Mouse (Mus musculus) layer of hippocampus, adult 2 months (tissue): ENCODE data around the gene Cops7a. TPM values are rescaled to one million over a fixed set of nuclear protein-coding genes. Genes with fewer than 3 reads are reported as not detected.

Experiments used
- DNase-seq, 2 experiments: peaks; one replicate each; pipeline ENCODE4 v3.0.0; 2022; ENCODE audit warnings: low spot score in 2 of 2
- H3K27ac ChIP-seq: fragments of 200-600 bp; 2 replicates; pipeline ENCODE4 v1.8.1; 2022
- H3K4me3 ChIP-seq: fragments of 200-600 bp; 2 replicates; pipeline ENCODE4 v1.8.1; 2022; ENCODE audit warnings: mild to moderate bottlenecking
- CTCF ChIP-seq: fragments of 200-600 bp; conservative IDR thresholded peaks from 2 replicates; pipeline ENCODE4 v1.8.1; 2022; ENCODE audit warnings: antibody characterized with exemption, mild to moderate bottlenecking, moderate library complexity
- total RNA-seq, 2 experiments: library from RNA; stranded (reverse); gene quantifications; 2 replicates each; pipeline ENCODE4 v1.2.3; 2021

Cops7a gene
- total RNA-seq, 2 experiments from 2014 or later: 136 to 151 TPM

- no peak overlapping the region for H3K4me3 ChIP-seq
- TF ChIP-seq CTCF: no peak
- DNase-seq: no peak
- H3K27ac ChIP-seq: no peak overlapping the region
Measured at GRCm38 (mm10) chr6:124995246-124995645, 29.9 kb upstream of the Cops7a start.

- H3K27ac ChIP-seq: peak overlapping the region; percentile 18; the same call in 1 of the 2 replicates
- no peak for DNase-seq
- peak; percentile 59 for TF ChIP-seq CTCF
- no peak overlapping the region for H3K4me3 ChIP-seq
Measured at GRCm38 (mm10) chr6:124993876-124994275, 28.5 kb upstream of the Cops7a start.

DNA sequence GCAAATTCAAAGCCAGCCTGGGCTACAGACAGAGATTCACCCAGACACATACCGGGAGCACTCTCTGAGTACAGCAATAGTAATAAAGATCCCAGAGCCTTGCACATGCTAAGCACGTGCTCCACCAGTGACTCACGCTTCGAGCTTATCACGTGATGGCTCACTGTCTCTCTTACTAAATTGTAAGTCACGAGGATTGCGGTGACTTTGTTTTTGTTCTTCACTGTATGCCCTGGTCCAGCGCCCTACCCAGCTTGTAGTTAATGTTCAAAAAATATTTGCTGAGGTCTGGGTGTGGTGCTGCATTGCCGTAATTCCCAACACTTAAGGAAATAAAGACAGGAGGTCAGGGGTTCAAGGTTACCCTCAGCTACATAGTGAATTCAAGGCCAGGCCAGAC, 28.0 kb upstream of the Cops7a start:
- DNase-seq: no peak
- TF ChIP-seq CTCF: no peak
- Histone ChIP-seq H3K4me3 (no peak overlapping the region), H3K27ac (0 out of 2 replicates have a peak overlapping the region, but pooled peaks have one; percentile 1)

DNA sequence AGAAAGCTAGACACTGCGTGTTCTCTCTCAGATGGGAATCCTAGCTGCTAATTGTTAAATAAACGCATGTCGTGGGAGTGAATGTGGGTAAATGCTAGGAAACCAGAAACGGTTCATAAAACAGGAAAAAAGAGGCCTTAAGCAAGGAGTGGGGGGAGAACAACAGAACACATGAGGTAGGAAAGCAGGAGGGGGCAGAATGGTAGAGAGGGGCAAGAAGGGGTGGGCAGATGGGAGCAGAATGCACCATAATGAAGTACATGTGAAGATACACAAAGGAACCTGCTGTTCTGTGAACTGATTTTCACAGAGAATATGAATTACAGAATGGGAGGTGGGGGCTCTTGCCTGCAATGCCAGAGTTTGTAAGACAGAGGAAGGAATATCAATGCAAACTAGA, 26.9 kb upstream of the Cops7a start:
- DNase-seq: peak; percentile 47 to 48
- no peak for TF ChIP-seq CTCF
- H3K27ac ChIP-seq: peak overlapping the region; percentile 84
- no peak overlapping the region for H3K4me3 ChIP-seq

GRCm38 (mm10) chr6:124967766-124968165, 2.4 kb upstream of the Cops7a start:
- TF ChIP-seq CTCF: peak; percentile 82
- Histone ChIP-seq H3K27ac (no peak overlapping the region), H3K4me3 (no peak overlapping the region)
- peak in 1 of 2 experiments; percentile 31 for DNase-seq

- peak; percentile 70 for TF ChIP-seq CTCF
- peak overlapping the region; percentile 87 for H3K4me3 ChIP-seq
- no peak for DNase-seq
- H3K27ac ChIP-seq: no peak overlapping the region
Measured at GRCm38 (mm10) chr6:124966466-124967118, 1.3 kb upstream of the Cops7a start.

- TF ChIP-seq CTCF: no peak
- peak overlapping the region; percentile 87 for H3K4me3 ChIP-seq
- no peak for DNase-seq
- peak overlapping the region; percentile 96 for H3K27ac ChIP-seq
Measured at GRCm38 (mm10) chr6:124965747-124966146, 409 bp upstream of the Cops7a start.

DNA sequence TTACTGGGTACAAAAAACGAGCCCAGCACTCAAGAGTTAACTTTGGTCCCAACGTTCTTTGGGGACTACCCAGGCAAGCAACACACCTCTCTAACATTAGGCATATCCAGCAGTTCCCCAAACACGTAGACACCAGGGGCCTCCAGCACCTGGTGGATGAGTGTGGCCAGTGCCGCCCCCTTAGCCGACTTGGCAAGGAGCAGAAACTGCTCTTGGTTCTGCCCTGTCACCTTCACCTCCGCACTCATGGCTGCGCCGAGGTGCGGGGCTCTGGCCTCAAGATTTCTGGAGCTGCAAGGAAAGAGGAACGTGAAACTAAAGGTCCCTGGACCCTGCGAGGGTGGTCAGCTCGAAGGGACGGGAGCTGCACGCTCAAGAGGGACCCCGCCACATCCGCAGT, 700 bp downstream of the Cops7a start:
- peak overlapping the region; percentile 87 for H3K4me3 ChIP-seq
- 0 out of 2 replicates have a peak, but pooled peaks have one; percentile 5 for TF ChIP-seq CTCF
- DNase-seq: no peak
- peak overlapping the region; percentile 96 for H3K27ac ChIP-seq

GRCm38 (mm10) chr6:124961021-124961420, 4.3 kb downstream of the Cops7a start:
- DNase-seq: no peak
- no peak for TF ChIP-seq CTCF
- Histone ChIP-seq H3K27ac (no peak overlapping the region), H3K4me3 (no peak overlapping the region)

GRCm38 (mm10) chr6:124959960-124960359, 5.4 kb downstream of the Cops7a start:
- no peak overlapping the region for H3K4me3 ChIP-seq
- H3K27ac ChIP-seq: no peak overlapping the region
- no peak for TF ChIP-seq CTCF
- no peak for DNase-seq

- DNase-seq: no peak
- no peak for TF ChIP-seq CTCF
- no peak overlapping the region for H3K27ac ChIP-seq
- no peak overlapping the region for H3K4me3 ChIP-seq
Measured at GRCm38 (mm10) chr6:124958127-124958526, 7.2 kb downstream of the Cops7a start.

DNA sequence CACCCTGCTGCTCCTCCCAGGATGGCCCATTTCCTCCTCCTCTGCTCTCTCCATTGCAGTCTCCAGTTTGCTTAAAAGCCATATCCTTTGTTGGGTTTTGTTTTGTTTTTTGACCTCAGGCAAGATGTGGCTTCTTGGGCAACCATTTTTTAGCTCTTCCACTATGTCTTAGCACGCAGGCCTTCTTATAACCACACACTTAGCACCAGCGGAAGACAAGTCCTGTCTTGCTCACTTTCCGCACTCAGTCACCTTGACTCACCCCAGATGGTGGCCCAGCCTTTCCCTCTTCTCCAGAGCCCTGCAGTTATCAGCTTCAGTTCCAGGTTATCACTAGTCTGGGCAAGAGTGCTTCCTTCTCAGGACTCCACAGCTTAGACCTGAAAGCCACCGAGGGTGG, 10.1 kb downstream of the Cops7a start:
- no peak overlapping the region for H3K27ac ChIP-seq
- TF ChIP-seq CTCF: no peak
- no peak for DNase-seq
- H3K4me3 ChIP-seq: no peak overlapping the region

DNA sequence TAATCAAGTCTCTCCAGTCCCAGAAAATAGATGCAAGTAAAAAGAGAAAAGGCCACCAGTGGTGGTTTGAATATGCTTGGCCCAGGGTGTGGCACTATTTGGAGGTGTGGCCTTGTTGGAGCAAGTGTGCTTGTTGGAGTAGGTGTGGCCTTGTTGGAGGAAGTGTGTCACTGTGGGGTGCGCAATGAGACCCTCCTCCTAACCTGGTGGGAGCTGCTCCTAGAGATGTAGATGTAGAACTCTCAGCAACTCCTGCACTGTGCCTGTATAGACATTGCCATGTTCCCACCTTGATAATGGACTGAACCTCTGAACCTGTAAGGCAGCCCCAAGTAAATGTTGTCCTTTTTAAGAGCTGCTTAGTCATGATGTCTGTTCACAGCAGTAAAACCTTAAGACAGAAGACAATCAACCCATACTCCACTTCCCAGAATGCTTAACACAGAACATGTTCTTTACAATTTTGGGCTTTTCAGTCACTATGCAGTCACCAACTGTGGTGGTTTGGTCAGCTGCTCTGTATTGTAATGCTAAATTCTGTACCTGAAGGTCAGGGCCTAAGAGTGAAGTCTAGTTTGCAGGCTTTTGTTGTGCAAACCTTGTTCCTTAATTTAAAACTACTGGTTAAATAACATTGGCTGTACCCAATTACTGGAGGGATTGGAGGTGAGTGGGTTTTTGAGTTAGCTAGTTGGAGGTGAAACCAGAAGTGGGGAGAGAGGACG, 11.2 kb downstream of the Cops7a start:
- DNase-seq: no peak
- TF ChIP-seq CTCF: no peak
- Histone ChIP-seq H3K27ac (no peak overlapping the region), H3K4me3 (no peak overlapping the region)

- Histone ChIP-seq H3K27ac (no peak overlapping the region), H3K4me3 (no peak overlapping the region)
- TF ChIP-seq CTCF: no peak
- DNase-seq: no peak
Measured at GRCm38 (mm10) chr6:124943526-124943925, 21.8 kb downstream of the Cops7a start.
